Comparison of ENCODE assay signal across 9 mouse cellular contexts in genomic region chr6:27657520-27657919, GRCm38 (mm10).
A peak's percentile ranks its signal among the peaks of the same experiment; 100 is the strongest.
DNase-seq lines count a peak whose midpoint lies in the region; ATAC-seq lines count a peak whose summit lies in the region.
"Had no signal": no experiment of that assay in that cellular context is flagged by ENCODE, and none has a peak within 500 bp of the region (broad histone marks: within the 10 kb centered on the region; RNA-seq: fewer than 3 reads in every experiment).

No protein-coding gene starts in this region.

- no peak overlapping the region for H3K9ac ChIP-seq in liver, embryonic 11.5 days (ENCODE audit: low read depth, low read length)
- H3K9ac ChIP-seq: neural tube, embryonic 13.5 days had no signal

- H3K27ac ChIP-seq in liver, embryonic 11.5 days (ENCODE audit: low read depth, low read length) = no peak overlapping the region
- H3K27ac ChIP-seq: neural tube, embryonic 13.5 days had no signal

- H3K4me2 ChIP-seq in liver, embryonic 11.5 days = no peak overlapping the region
- H3K4me2 ChIP-seq: neural tube, embryonic 13.5 days had no signal

- H3K4me1 ChIP-seq in liver, embryonic 11.5 days (replicated peaks; ENCODE audit: control insufficient read depth, insufficient read depth, low read length) = no peaks in the 10 kb centered on the region
- H3K4me1 ChIP-seq: neural tube, embryonic 13.5 days had no signal

- WGBS in liver, embryonic 11.5 days = 57% methylated on average over 1 of the region's 1 CpGs

- no peaks in the 10 kb centered on the region for H3K9me3 ChIP-seq in liver, embryonic 11.5 days (ENCODE audit: control insufficient read depth, low read length)

- H3K27me3 ChIP-seq in liver, embryonic 11.5 days (replicated peaks; ENCODE audit: control insufficient read depth, insufficient read depth, low read length) = no peaks in the 10 kb centered on the region
- H3K27me3 ChIP-seq: neural tube, embryonic 13.5 days had no signal

- no peak overlapping the region for H3K4me3 ChIP-seq in liver, embryonic 11.5 days (ENCODE audit: low read depth, low read length)
- H3K4me3 ChIP-seq: neural tube, embryonic 13.5 days had no signal

- H3K36me3 ChIP-seq in liver, embryonic 11.5 days (ENCODE audit: control insufficient read depth, insufficient read depth, low read length) = no peaks in the 10 kb centered on the region
- H3K36me3 ChIP-seq: neural tube, embryonic 13.5 days had no signal

- ATAC-seq in liver, embryonic 11.5 days (replicated peaks; ENCODE audit: low FRiP score) = no peak
- ATAC-seq in granulocyte monocyte progenitor cell, adult 5-6 weeks (replicated peaks; ENCODE audit: poor library complexity, severe bottlenecking) = peak; percentile 83
- 0 out of 2 replicates have a peak, but pooled peaks have one; percentile 67 for ATAC-seq in megakaryocyte-erythroid progenitor cell, adult 5-6 weeks (replicated peaks; ENCODE audit: low FRiP score, low TSS enrichment, poor library complexity, severe bottlenecking)
- no peak for ATAC-seq in activated CD4-positive, CD25-positive, alpha-beta regulatory T cell, adult 4 months

- DNase-seq in liver (peak; percentile 23), MN1 (ENCODE audit: low spot score) (peak; percentile 25)
- DNase-seq in liver, embryonic 11.5 days (ENCODE audit: low spot score) = no peak
- DNase-seq in cerebellum, postnatal 14 days = peak; percentile 73 to 75
- DNase-seq in layer of hippocampus, adult 9-11 months = peak; percentile 42

Comparison
In these comparisons a context has a peak if more than half of its experiments do, and no peak if none do; other contexts are left out.
1. ATAC-seq: peak in granulocyte monocyte progenitor cell, adult 5-6 weeks (single experiment) and megakaryocyte-erythroid progenitor cell, adult 5-6 weeks (single experiment); none in liver, embryonic 11.5 days (single experiment) and activated CD4-positive, CD25-positive, alpha-beta regulatory T cell, adult 4 months (single experiment).